Mouse (Mus musculus) cerebellum, postnatal 10 days (tissue): Measurements from ENCODE around the gene Nipsnap2.
"Not testable (repeated sequence)": the region's sequence is repeated elsewhere in the genome, so short reads cannot be mapped to it uniquely, and the experiment has no call there.

Experiments used
- DNase-seq, 2 experiments: peaks; one replicate each; pipeline ENCODE4 v3.0.0; 2021; ENCODE audit warnings: mixed read lengths in 2 of 2

Nipsnap2 gene

DNA sequence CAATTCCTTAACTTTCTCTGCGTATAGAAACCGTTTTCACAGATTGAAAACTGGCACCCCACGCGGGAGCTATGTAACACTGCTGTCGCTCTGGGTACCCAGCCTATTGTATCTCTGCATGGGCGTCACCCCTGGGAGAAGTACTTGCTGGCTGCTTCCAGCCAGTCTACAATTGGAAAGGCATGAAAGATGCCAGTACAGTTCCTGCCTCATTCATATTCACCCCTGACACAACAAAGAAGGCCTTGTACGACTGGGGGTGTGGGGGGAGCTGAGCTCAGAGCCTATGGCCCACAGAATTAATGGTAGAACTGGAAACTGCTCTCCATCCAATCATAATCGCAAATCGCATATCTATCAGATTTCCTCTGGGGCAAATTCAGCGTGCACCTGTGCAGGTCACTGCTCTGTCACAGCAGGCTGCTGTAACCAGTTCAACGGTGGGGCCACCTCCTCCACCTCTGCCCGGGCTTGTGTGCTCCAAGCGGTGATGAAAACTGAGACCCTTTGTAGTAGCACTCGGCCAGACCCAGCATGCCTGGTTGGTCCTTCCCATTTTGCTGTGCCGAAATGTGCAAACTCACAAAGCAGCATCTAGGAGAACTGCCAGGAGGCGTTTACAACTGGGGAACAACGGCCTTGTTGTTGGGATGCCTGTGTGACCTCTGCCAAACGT, 37.1 kb downstream of the Nipsnap2 start:
- DNase-seq: peak; percentile 23 to 49

DNA sequence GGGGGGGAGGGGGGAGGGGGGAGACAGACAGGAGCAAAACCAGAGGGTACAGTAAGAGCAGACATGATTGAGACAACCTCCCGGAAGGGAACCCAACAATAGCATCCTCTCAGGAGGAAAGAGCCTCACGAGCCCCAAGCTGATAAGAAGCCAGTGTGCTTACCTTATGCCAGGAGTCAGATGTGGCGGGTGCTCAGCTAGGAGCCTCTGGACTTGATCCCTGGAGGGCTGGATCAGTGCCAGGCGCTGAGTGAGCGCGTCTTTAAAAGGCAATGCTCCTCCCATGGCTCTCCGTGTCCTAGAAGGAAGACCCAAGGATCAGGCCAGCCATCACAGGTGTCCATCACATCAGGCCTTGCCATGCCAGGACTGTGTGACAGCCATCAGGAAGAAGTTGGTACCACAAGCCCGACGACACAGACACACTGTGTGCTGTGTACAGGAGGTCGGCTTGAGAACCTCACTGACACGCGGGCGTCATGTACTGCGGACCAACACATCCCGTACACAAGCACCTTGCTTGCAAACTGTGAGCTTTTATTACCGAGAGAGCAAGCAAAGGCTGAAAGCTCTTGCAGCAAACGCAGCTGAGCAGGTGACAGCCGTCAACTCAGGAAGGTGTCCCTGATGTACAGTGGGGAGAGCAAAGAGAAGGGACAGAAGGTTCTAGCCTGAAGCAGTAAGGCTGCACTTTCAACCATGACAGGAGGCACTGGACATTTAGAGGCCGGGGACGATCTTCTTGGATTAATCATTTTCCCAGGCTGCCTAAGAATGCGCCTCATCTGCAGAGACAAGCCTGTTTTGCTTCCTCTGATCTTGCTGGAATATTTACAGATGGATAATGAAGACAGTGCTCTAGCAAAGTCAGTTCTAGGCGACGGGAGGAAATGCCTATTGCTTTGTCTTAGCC, 45.8 kb downstream of the Nipsnap2 start:
- no peak for DNase-seq

DNA sequence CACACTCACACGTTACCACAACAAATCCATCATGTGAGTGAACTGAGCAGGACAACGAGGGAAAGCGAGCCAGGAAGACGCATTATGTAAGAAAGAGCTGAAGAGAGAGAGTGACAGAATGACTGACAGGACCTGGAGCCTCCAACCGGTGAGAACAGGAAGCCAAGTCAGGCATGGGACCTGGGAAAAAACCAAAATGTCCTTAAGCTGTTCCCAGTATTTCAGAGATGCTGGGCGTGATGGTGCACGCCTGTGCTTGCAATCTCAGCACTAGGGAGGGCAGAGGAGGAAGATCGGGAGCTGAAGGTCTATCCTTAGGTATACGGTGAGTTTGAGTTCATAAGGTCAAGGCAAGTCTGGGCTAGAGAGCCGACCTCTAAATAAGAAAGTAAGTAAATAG, 47.6 kb downstream of the Nipsnap2 start:
- no peak for DNase-seq

DNA sequence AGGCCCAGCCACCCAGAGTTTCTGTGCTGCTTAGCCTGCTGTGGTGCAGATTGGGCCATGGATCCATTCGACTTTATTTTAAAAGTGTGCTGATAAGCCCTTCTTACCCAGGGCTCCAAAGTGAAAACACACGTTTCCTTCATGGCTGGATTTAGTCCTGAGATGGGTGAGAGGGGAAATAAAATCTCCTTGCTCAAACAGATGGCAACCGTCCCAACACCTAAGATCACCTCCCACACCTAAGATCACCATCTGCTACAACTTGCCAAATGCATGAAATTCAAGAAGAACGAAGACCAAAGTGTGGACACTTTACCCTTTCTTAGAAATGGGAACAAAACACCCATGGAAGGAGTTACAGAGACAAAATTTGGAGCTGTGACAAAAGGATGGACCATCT, 48.5 kb downstream of the Nipsnap2 start:
- DNase-seq: not testable (repeated sequence)

DNA sequence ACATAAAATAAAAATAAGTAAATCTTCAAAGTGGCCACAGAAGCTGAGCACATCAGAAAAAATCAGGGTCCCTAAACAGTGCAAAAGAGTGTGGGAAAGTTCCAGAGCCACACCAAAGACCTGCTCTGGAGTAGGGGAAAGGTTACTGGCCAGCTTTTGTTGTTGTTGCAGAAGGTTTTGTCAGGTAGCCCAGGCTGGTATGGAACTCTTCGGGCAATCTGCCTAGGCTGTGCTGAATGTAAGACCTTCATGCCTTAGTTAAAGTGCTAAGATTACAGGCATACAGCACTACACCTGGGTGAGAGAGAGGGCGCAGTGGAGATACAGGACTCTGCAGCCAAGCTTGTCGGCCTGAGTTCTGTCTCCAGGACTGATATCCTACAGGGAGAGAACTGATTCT, 49.8 kb downstream of the Nipsnap2 start:
- no peak for DNase-seq

DNA sequence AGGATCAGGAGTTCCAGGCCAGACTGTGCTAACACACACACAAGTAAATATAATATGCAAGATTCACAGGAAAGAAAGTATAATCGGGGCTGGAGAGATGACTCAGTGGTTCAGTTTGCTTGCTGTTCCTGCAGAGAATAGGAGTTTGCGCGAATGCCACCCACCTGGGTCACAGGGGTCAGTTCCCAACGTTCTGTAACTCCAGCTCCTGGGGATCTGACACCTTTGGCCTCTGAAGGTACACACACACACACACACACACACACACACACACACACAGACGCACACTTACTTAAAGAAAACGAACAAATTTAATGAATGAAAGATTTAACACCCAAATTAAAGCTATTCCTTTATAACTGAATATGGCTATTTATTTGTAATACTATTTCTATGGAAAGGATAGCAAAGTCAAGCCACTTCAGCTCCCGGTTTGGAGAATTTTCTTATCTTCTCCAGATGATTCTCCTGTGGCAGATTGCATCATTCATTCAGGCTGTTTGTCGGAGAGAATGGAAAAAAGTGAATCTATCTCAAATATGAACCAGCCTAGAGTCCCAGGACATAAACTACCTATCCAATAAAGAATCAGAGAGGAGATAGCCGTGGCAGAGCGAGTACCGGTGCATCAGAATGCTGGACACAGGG, 53.6 kb downstream of the Nipsnap2 start:
- DNase-seq: no peak

DNA sequence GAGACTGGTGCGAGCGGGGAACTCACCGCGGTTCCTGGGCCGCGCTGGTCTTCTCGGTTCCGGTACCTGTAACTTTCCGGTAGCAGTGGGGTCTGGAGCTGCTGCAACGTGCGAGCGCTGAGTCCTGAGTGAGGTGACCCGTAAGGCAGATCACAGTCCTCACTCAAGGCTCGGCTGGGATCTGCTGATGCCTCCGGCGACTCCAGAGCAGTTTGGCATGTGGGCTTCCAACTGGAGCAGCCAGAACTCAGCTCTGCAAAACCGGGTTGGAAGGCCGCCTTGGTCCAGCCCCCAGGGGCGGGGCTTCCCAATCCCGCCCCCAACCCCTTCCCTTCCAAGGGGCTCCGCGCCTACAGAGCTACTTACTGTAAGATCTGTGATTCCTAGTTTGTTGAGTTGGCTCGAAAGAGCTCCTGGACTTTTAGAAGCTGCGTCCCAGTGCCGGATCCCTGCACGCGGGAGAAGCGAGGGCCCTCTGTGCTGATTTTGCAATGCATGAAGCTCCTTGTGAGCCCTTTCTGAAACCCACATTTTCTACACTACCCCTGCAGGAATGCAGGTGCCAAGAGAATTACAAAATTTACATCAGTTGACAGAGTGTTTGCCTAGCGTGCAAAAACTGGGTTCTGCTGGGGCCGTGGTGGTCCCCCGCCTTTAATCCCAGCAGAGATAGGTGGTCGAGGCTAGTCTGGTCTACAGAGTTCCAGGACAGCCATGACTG, 54.3 kb downstream of the Nipsnap2 start:
- DNase-seq: peak; percentile 89 to 93

DNA sequence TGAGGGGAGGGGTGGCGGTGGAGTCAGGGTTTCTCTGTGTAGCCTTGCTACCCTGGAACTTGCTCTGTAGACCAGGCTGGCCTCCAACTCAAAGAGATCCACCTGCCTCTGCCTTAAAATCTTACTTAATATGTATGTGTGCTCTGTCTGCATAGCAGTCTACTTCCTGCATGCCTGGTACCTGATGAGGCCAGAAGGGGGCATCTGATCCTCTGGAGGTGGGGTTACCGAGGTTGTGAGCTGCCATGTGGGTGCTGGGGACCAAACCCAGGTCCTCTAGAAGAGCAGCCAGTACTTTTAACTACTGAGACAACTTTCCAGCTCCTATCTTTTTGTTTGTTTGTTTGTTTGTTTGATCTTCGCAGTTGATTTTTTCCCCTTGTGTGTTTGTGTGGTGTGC, 55.3 kb downstream of the Nipsnap2 start:
- no peak for DNase-seq

DNA sequence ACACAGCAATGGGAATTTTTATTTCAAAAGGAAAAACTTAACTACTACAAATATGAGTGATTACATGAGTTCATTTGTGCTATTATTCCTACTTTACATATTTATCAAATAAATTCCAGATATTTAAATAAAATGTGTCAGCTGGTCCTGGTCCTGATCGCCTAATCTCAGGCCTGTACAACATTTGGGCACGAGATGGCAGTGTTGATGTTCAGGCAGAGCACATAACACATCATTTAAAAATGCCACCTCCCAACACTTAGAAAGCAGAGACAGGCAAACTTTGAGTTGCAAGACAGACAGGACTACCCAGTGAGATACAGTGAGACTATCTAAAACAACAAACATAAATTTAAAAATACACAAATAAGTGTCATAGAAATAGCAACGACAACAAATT, 57.3 kb downstream of the Nipsnap2 start:
- peak; percentile 25 to 34 for DNase-seq

DNA sequence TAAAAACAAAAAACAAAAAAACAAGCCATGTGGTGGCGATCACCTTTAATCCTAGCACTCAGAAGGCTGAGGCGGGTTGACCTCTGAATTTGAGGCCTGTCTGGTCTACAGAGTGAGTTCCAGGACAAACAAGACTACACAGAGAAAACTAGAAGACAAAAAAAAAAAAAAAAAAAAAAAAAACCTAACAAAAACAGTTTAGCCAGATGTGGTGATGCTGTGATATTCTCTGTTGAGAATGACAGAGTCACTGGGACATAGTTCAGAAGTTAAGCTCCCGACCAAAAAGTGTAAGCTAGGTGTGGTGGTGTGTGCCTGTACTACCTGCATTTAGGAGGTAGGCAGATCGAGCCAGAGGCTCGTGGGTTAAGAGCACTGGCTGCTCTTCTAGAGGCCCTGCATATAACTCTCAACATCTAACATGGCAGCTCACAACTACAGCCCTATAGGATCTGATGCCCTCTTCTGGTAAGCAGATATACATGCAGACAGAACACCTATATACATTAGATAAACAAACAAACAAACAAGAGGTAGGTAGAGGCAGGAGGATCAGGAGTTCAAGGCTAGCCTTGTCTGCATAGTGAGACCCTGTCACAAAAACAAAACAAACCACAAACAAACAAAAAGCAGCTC, 60.5 kb downstream of the Nipsnap2 start:
- DNase-seq: no peak

DNA sequence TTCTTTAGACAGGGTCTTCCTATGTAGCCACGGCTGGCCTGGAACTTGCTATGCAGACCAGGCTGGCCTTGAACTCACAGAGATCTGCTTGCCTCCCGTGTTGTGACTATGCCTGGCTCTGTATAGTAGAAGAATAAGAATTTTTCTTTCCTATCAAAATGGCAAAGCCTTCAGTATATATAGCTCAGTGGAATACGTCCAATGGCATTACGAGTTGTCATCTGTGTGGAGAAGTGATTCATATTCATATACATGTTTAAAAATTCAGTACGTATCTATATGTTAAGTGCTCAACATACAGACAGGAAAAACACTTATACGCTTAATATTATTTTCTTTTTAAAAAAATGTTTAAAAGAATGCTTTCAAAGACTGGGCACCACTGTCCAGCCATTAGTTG, 61.3 kb downstream of the Nipsnap2 start:
- DNase-seq: peak in 1 of 2 experiments; percentile 14

DNA sequence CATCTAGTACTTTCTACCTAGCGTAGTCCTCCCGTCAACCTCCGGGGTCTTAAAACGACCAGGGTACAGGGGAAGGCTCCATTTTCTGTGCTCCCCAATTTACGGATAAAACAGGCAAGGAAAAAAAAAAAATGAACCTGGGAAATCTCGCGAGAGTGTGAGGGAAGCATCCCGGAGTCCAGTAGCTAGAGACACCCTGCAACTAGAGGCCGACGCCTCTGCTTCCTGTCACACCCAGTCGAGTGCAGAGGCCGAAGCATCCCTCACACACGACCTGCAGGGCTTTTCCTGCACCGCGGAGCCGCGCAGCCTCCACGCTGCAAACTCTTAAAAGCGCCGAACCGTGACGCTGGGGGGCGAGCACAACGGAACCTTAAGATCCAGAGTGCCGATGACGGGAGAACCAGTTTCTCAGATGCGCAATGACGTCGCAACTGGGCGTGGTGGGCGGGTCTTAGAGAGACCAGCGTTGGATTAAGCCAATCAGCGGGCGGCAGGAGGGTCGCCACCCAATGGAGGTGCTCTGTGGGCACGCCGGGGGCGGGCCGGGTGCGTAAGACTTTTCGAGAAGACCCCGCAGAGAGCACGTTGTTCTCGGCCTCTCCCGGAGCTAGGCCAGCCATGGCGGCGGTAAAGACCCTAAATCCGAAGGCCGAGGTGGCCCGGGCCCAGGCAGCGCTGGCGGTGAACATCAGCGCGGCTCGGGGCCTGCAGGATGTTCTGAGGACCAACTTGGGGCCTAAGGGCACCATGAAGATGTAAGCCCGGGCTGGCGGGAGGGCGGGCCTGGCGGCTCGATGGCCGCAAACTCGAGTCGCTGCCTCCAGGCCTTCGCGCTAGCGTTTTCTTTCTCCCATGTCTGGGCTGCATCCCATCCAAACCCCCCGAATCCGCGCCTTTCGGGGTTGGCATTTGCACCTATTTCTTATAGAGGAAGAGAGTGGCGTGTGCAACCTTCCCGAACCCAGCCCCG, 62.2 kb downstream of the Nipsnap2 start, which contains the start of gene Psph:
Psph (minus strand) TSS at position 632 of the 973 bp plus-strand sequence.
- peak; percentile 99 for DNase-seq

DNA sequence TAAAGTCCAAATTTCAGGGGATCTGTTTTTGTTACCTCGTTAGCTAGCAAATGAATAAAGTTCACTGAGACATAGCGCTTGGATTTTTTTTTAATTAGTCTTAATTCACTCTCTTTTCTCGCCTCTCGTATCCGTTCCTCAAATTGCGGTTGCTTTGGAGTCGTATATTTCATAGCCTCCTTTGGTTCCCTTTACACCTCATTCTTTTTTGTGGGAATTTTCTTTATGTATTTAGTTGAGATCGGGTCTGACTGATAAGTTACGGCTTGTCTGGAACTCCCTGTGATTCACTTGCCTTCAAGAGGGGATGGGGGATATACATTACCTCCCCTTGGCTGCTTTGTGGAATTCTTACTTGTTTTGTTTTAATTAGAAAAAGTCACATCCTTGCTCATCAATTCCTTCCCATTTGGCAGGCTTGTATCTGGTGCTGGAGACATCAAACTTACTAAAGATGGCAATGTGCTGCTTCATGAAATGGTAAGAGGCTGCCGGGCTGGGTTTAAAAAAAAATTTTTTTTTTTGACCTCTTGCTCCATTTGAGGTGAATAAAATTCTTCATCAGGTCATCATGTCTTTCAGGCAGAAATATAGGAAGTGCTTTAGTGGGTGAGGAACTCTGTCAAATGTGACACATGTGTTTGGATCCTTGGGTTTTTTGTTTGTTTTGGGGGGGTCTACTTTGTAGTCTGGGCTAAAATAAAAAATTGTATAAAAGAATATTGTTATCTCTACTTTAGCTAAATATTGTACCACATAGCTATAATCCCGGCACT, 63.1 kb downstream of the Nipsnap2 start:
- DNase-seq: no peak

DNA sequence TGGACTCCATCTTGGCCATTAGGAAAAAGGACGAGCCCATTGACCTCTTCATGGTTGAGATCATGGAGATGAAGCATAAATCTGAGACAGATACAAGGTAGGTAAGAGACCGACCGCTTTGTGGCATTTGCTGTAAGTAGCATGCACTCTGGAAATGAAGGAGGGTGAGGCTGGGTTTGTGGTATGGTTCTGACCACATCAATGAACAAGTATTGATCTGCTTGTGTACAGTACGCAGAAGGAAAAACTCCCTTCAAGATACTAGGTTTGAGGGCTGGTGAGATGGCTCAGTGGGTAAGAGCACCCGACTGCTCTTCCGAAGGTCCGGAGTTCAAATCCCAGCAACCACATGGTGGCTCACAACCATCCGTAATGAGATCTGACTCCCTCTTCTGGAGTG, 65.7 kb downstream of the Nipsnap2 start:
- not testable (repeated sequence) for DNase-seq
